Mouse (Mus musculus): ENCODE data around the gene Sdk1.

Gene Sdk1

GRCm38 (mm10) chr5:141889766-141890165 is 648.5 kb downstream of the Sdk1 start:
- no peak for DNase-seq (ENCODE audit: low read depth, low spot score)

- no peak for DNase-seq (ENCODE audit: low read depth, low spot score)
These were observed 655.1 kb downstream of the Sdk1 start for GRCm38 (mm10) chr5:141896402-141896801.

- DNase-seq (ENCODE audit: low read depth, low spot score): no peak
These were observed 656.2 kb downstream of the Sdk1 start for GRCm38 (mm10) chr5:141897481-141897880.

- DNase-seq (ENCODE audit: low read depth, low spot score): no peak
These were observed 658.5 kb downstream of the Sdk1 start for GRCm38 (mm10) chr5:141899751-141900150.

GRCm38 (mm10) chr5:141902544-141903250 is 661.4 kb downstream of the Sdk1 start:
- DNase-seq (ENCODE audit: low read depth, low spot score): no peak

- DNase-seq (ENCODE audit: low read depth, low spot score): no peak
These were observed 669.2 kb downstream of the Sdk1 start for GRCm38 (mm10) chr5:141910444-141910843.

- DNase-seq (ENCODE audit: low read depth, low spot score): peak; percentile 26
These were observed 669.6 kb downstream of the Sdk1 start for GRCm38 (mm10) chr5:141910886-141911285.

GRCm38 (mm10) chr5:141912881-141913280 is 671.6 kb downstream of the Sdk1 start:
- DNase-seq (ENCODE audit: low read depth, low spot score): no peak

GRCm38 (mm10) chr5:141916954-141917353 is 675.7 kb downstream of the Sdk1 start:
- DNase-seq (ENCODE audit: low read depth, low spot score): peak; percentile 9

GRCm38 (mm10) chr5:141939000-141939399 is 697.7 kb downstream of the Sdk1 start:
- DNase-seq (ENCODE audit: low read depth, low spot score): no peak

GRCm38 (mm10) chr5:141940636-141941035 is 699.3 kb downstream of the Sdk1 start:
- no peak for DNase-seq (ENCODE audit: low read depth, low spot score)

GRCm38 (mm10) chr5:141950791-141951190 is 709.5 kb downstream of the Sdk1 start:
- no peak for DNase-seq (ENCODE audit: low read depth, low spot score)

GRCm38 (mm10) chr5:141952270-141952669 is 711.0 kb downstream of the Sdk1 start:
- no peak for DNase-seq (ENCODE audit: low read depth, low spot score)

GRCm38 (mm10) chr5:141952708-141953490 is 711.6 kb downstream of the Sdk1 start:
- no peak for DNase-seq (ENCODE audit: low read depth, low spot score)

GRCm38 (mm10) chr5:141971071-141971470 is 729.8 kb downstream of the Sdk1 start:
- no peak for DNase-seq (ENCODE audit: low read depth, low spot score)

GRCm38 (mm10) chr5:141979511-141979910 is 738.2 kb downstream of the Sdk1 start:
- no peak for DNase-seq (ENCODE audit: low read depth, low spot score)

GRCm38 (mm10) chr5:141980746-141981145 is 739.5 kb downstream of the Sdk1 start:
- DNase-seq (ENCODE audit: low read depth, low spot score): no peak

- DNase-seq (ENCODE audit: low read depth, low spot score): peak; percentile 44
These were observed 743.0 kb downstream of the Sdk1 start for GRCm38 (mm10) chr5:141984322-141984721.

- peak; percentile 90 for DNase-seq (ENCODE audit: low read depth, low spot score)
These were observed 743.7 kb downstream of the Sdk1 start for GRCm38 (mm10) chr5:141985003-141985402.

- no peak for DNase-seq (ENCODE audit: low read depth, low spot score)
These were observed 744.3 kb downstream of the Sdk1 start for GRCm38 (mm10) chr5:141985551-141985950.

- peak; percentile 75 for DNase-seq (ENCODE audit: low read depth, low spot score)
These were observed 746.1 kb downstream of the Sdk1 start for GRCm38 (mm10) chr5:141987287-141987799.

- no peak for DNase-seq (ENCODE audit: low read depth, low spot score)
These were observed 747.4 kb downstream of the Sdk1 start for GRCm38 (mm10) chr5:141988685-141989084.

- DNase-seq (ENCODE audit: low read depth, low spot score): no peak
These were observed 752.9 kb downstream of the Sdk1 start for GRCm38 (mm10) chr5:141994192-141994591.
